8 mouse cellular contexts compared by ENCODE assay signal in genomic region chr11:20112741-20113480, GRCm38 (mm10). TPM values are rescaled to one million over a fixed set of nuclear protein-coding genes. Genes with fewer than 3 reads are reported as not detected.
DNase-seq lines count a peak whose midpoint lies in the region; ATAC-seq lines count a peak whose summit lies in the region.

Actr2 (minus strand) TSS chr11:20112913.

- peak within 1 kb of the TSS; percentile 89 for H3K9ac ChIP-seq in hindbrain, embryonic 12.5 days

- no peaks in the 10 kb centered on the region for H3K9me3 ChIP-seq in hindbrain, embryonic 12.5 days (replicated peaks)

- peak within 1 kb of the TSS; percentile 74 for H3K4me3 ChIP-seq in hindbrain, embryonic 12.5 days

- peak within 1 kb of the TSS; percentile 92 for H3K27ac ChIP-seq in hindbrain, embryonic 12.5 days

- DNase-seq in NIH3T3 (ENCODE audit: low read depth), result peak; percentile 98
- DNase-seq in cerebellum, postnatal 10 days, result peak; percentile 98 to 99
- peak; percentile 92 to 96 for DNase-seq in frontal cortex, postnatal 10 days (ENCODE audit: low spot score in 2 of 2)
- DNase-seq in layer of hippocampus, postnatal 14 days (ENCODE audit: low spot score in 2 of 2), result peak; percentile 94 to 97
- DNase-seq in lung, postnatal 14 days, result peak; percentile 98
- DNase-seq in retina, adult 2 months (ENCODE audit: low read depth, low spot score), result peak; percentile 90
- peak; percentile 97 to 98 for DNase-seq in thymus, postnatal 36 days

- peak within 1 kb of the TSS; percentile 62 for H3K4me2 ChIP-seq in hindbrain, embryonic 12.5 days (replicated peaks)

- under 1% methylated on average over 55 of the region's 57 CpGs for WGBS in hindbrain, embryonic 12.5 days

- ATAC-seq in hindbrain, embryonic 12.5 days (ENCODE audit: low FRiP score), result peak; percentile 99

- peaks cover 11% of the 10 kb centered on the region for H3K4me1 ChIP-seq in hindbrain, embryonic 12.5 days

- no peaks in the 10 kb centered on the region for H3K27me3 ChIP-seq in hindbrain, embryonic 12.5 days

- peaks cover 12% of the 10 kb centered on the region; the same call in 1 of the 2 replicates for H3K36me3 ChIP-seq in hindbrain, embryonic 12.5 days

RNA-seq across cellular contexts. Expression of gene Actr2, which starts in this region (rescaled TPM):
- polyA plus RNA-seq in hindbrain, embryonic 12.5 days (2016; fragmentation: Nextera tagmentation; extraction: Ambion mirVana), result 153 and 160 TPM in 2 replicates
- 100 to 1,000 TPM; 350 to 351 TPM for total RNA-seq in layer of hippocampus, postnatal 14 days (2021)

Comparison
In these comparisons a context has a peak if more than half of its experiments do, and no peak if none do; other contexts are left out.
1. Peak in every context shown above with its lines: DNase-seq, ATAC-seq, H3K4me3 ChIP-seq and H3K27ac ChIP-seq.